In the genomic region with DNA sequence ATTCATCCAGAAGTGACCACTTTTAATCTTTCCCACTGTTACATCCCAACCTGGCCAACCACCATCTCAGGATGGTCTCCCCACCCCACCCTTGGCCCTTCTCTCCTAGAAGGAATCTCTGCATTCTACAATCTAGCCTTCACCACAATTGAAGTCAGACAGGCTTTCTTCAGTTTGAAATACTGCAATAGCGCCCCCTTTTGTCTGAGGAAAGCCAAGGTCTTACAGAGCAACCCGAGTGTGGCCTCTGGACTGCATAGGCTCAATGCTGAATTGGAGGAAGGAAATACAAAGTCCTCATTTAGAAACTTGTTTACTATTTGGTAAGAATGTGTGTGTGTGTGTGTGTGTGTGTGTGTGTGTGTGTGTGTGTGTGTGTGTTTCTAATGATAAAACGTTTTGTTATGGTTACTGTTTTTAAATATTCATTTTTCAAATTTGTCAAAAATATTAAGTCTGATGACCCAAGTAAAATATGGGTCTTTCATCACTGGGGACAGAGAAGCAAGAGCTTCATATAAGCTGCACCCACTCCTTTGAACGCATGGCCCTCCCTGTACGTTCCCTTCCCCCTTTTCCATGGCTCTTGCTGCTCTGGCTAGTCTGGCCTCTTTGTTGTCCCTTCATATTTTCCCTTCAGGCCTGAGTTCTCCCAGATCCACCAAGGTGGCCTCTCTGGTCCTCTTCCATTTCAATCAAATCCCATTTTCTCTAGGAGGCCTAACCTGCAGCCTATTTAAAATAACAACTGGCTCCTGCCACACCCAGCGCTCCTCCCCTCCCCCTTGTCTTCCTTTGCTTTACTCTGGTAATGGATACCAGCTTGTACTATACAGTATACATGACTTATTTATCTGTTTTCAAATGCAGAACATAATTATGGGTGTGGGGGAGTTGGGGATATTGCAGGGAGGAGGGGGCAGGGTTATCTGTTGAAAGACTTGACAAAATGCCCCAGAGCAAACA, we compare ENCODE assay signal across 8 mouse cellular contexts.
DNase-seq lines count a peak whose midpoint lies in the region; ATAC-seq and TF ChIP-seq lines count a peak whose summit lies in the region.

No protein-coding gene starts in this region.

- no peak overlapping the region for H3K4me2 ChIP-seq in heart, embryonic 15.5 days
- no peak overlapping the region for H3K4me2 ChIP-seq in heart, embryonic 11.5 days
- H3K4me2 ChIP-seq in lung, postnatal 0 days (replicated peaks; ENCODE audit: low read depth, low read length) = no peak overlapping the region

- H3K9ac ChIP-seq in heart, embryonic 15.5 days = no peak overlapping the region
- H3K9ac ChIP-seq in heart, embryonic 11.5 days (ENCODE audit: low read depth, low read length) = no peak overlapping the region
- H3K9ac ChIP-seq in ES-E14 (ENCODE audit: insufficient read depth, low read depth, low read length, poor library complexity, severe bottlenecking) = no peak overlapping the region
- H3K9ac ChIP-seq in lung, postnatal 0 days (replicated peaks; ENCODE audit: low read depth) = no peak overlapping the region

- intact Hi-C loops in heart, postnatal 14 days (cut with DNase I) = loop anchor here (5.0 kb wide), 1 partner anchor 555 kb away; no protein-coding TSS in a partner anchor

- H3K9me3 ChIP-seq in heart, embryonic 15.5 days (replicated peaks) = no peaks in the 10 kb centered on the region
- no peaks in the 10 kb centered on the region for H3K9me3 ChIP-seq in heart, embryonic 11.5 days (replicated peaks; ENCODE audit: control insufficient read depth, low read length)
- H3K9me3 ChIP-seq in ES-E14 (ENCODE audit: control insufficient read depth, insufficient read depth, low read depth, low read length) = no peaks in the 10 kb centered on the region
- H3K9me3 ChIP-seq in lung, postnatal 0 days (ENCODE audit: low read length) = no peaks in the 10 kb centered on the region

- no peak overlapping the region for H3K4me3 ChIP-seq in heart, embryonic 15.5 days
- no peak overlapping the region for H3K4me3 ChIP-seq in heart, embryonic 11.5 days (ENCODE audit: low read depth, low read length)
- no peak overlapping the region for H3K4me3 ChIP-seq in ES-E14 (ENCODE audit: insufficient read depth in 1 of 2, low read depth in 1 of 2, low read length in 2 of 2, poor library complexity in 1 of 2, severe bottlenecking in 1 of 2)
- H3K4me3 ChIP-seq in lung, postnatal 0 days (ENCODE audit: low read depth, low read length) = no peak overlapping the region

- whole genome bisulfite sequencing in heart, embryonic 15.5 days = 52% methylated on average over 6 of the region's 6 CpGs
- 50% methylated on average over 6 of the region's 6 CpGs for WGBS in heart, embryonic 11.5 days (ENCODE audit: insufficient replicate concordance)
- WGBS in lung, postnatal 0 days = 39% methylated on average over 6 of the region's 6 CpGs

- peak; percentile 78 for DNase-seq in ES-E14 (ENCODE audit: low read depth, low spot score)
- peak; percentile 59 for DNase-seq in cerebellum, adult 11-12 months
- peak; percentile 16 to 58 for DNase-seq in heart, postnatal 14 days
- peak; percentile 76 for DNase-seq in lung, postnatal 0 days (ENCODE audit: low spot score)
- DNase-seq in neural tube, embryonic 10.5 days (ENCODE audit: extremely low spot score, low spot score) = no peak
- no peak for DNase-seq in spleen, postnatal 36 days (ENCODE audit: low spot score in 2 of 2)

- H3K27me3 ChIP-seq in heart, embryonic 15.5 days = no peaks in the 10 kb centered on the region
- no peaks in the 10 kb centered on the region for H3K27me3 ChIP-seq in heart, embryonic 11.5 days (ENCODE audit: control insufficient read depth, insufficient read depth, low read length)
- no peaks in the 10 kb centered on the region for H3K27me3 ChIP-seq in lung, postnatal 0 days (replicated peaks; ENCODE audit: insufficient read depth, low read length)

- no peak overlapping the region for H3K27ac ChIP-seq in heart, embryonic 15.5 days
- H3K27ac ChIP-seq in heart, embryonic 11.5 days (ENCODE audit: low read depth, low read length) = no peak overlapping the region
- H3K27ac ChIP-seq in ES-E14 (ENCODE audit: insufficient read depth, low read depth, low read length, poor library complexity, severe bottlenecking) = peak overlapping the region; percentile 65
- no peak overlapping the region for H3K27ac ChIP-seq in lung, postnatal 0 days (ENCODE audit: low read length)

- peaks cover 9% of the 10 kb centered on the region; the same call in 1 of the 2 replicates for H3K4me1 ChIP-seq in heart, embryonic 15.5 days (replicated peaks)
- peaks cover 12% of the 10 kb centered on the region for H3K4me1 ChIP-seq in heart, embryonic 11.5 days (ENCODE audit: control insufficient read depth, insufficient read depth, low read length)
- peaks cover 6 to 17% of the 10 kb centered on the region in 2 experiments for H3K4me1 ChIP-seq in ES-E14 (ENCODE audit: control insufficient read depth in 2 of 2, insufficient read depth in 2 of 2, low read length in 2 of 2, poor library complexity in 1 of 2)
- H3K4me1 ChIP-seq in lung, postnatal 0 days (ENCODE audit: insufficient read depth, low read depth, low read length) = no peaks in the 10 kb centered on the region

- in situ Hi-C loops in ES-E14 (cut with MboI; ENCODE audit: low sequenced_read_pairs in 2 of 2, unreplicated experiment in 2 of 2) = no loop called here

- peak; percentile 48 for TF ChIP-seq EP300 in lung, postnatal 0 days (IDR thresholded peaks at IDR 0.05)

- TF ChIP-seq CTCF in lung, postnatal 0 days (IDR thresholded peaks at IDR 0.05) = peak; percentile 75

- no peaks in the 10 kb centered on the region for H3K36me3 ChIP-seq in heart, embryonic 15.5 days
- H3K36me3 ChIP-seq in heart, embryonic 11.5 days (ENCODE audit: control insufficient read depth, insufficient read depth, low read length) = no peaks in the 10 kb centered on the region
- H3K36me3 ChIP-seq in ES-E14 (ENCODE audit: control insufficient read depth, insufficient read depth, low read length, poor library complexity, severe bottlenecking) = peaks cover 1% of the 10 kb centered on the region; the same call in 1 of the 2 replicates
- H3K36me3 ChIP-seq in lung, postnatal 0 days (ENCODE audit: insufficient read depth, low read length) = no peaks in the 10 kb centered on the region

- 0 out of 2 replicates have a peak, but pooled peaks have one; percentile 31 for ATAC-seq in heart, embryonic 15.5 days (replicated peaks; ENCODE audit: insufficient number of reproducible peaks, insufficient read depth, low FRiP score, low read depth)
- no peak for ATAC-seq in heart, embryonic 11.5 days (replicated peaks; ENCODE audit: insufficient number of reproducible peaks, low FRiP score, low TSS enrichment)
- peak; percentile 78 for ATAC-seq in lung, postnatal 0 days

TF ChIP-seq in ES-E14, 5 proteins besides CTCF, POLR2A, EP300 and RAD21:
- TF ChIP-seq ZC3H11A (IDR thresholded peaks at IDR 0.05; ENCODE audit: borderline replicate concordance, low read depth, low read length) (no peak), MAFK (IDR thresholded peaks at IDR 0.05; ENCODE audit: insufficient read depth, low read depth, low read length) (no peak), CHD2 (IDR thresholded peaks at IDR 0.05; ENCODE audit: low read depth, low read length) (no peak), ZNF384 (IDR thresholded peaks at IDR 0.05; ENCODE audit: low read depth, low read length) (no peak), HCFC1 (IDR thresholded peaks at IDR 0.05; ENCODE audit: borderline replicate concordance, insufficient read depth, low read length) (no peak)

Comparison
In these comparisons a context has a peak if more than half of its experiments do, and no peak if none do; other contexts are left out.
1. DNase-seq: peak in ES-E14 (single experiment), cerebellum, adult 11-12 months (single experiment), heart, postnatal 14 days (2 of 2) and lung, postnatal 0 days (single experiment); none in neural tube, embryonic 10.5 days (single experiment) and spleen, postnatal 36 days (0 of 2).